Mouse (Mus musculus): ENCODE measurements around the gene Ddx58.

Ddx58 gene

GRCm38 (mm10) chr4:40234256-40234655, 5.4 kb downstream of the Ddx58 start:
- no peak for DNase-seq (ENCODE audit: low read depth, low spot score)

GRCm38 (mm10) chr4:40233062-40233664, 6.5 kb downstream of the Ddx58 start:
- no peak for DNase-seq (ENCODE audit: low read depth, low spot score)

- no peak for DNase-seq (ENCODE audit: low read depth, low spot score)
These were observed 9.9 kb downstream of the Ddx58 start for GRCm38 (mm10) chr4:40229723-40230122.

GRCm38 (mm10) chr4:40227886-40228285, 11.7 kb downstream of the Ddx58 start:
- DNase-seq (ENCODE audit: low read depth, low spot score): no peak

- no peak for DNase-seq (ENCODE audit: low read depth, low spot score)
These were observed 12.5 kb downstream of the Ddx58 start for GRCm38 (mm10) chr4:40227131-40227530.

- DNase-seq (ENCODE audit: low read depth, low spot score): no peak
These were observed 13.5 kb downstream of the Ddx58 start for GRCm38 (mm10) chr4:40226095-40226494.

- DNase-seq (ENCODE audit: low read depth, low spot score): no peak
These were observed 17.6 kb downstream of the Ddx58 start for GRCm38 (mm10) chr4:40221876-40222585.

- no peak for DNase-seq (ENCODE audit: low read depth, low spot score)
These were observed 18.4 kb downstream of the Ddx58 start for GRCm38 (mm10) chr4:40221004-40221760.

- DNase-seq (ENCODE audit: low read depth, low spot score): no peak
These were observed 19.2 kb downstream of the Ddx58 start for GRCm38 (mm10) chr4:40220437-40220836.

GRCm38 (mm10) chr4:40218382-40218781, 21.2 kb downstream of the Ddx58 start:
- no peak for DNase-seq (ENCODE audit: low read depth, low spot score)

- DNase-seq (ENCODE audit: low read depth, low spot score): no peak
These were observed 21.7 kb downstream of the Ddx58 start for GRCm38 (mm10) chr4:40217910-40218309.

GRCm38 (mm10) chr4:40212177-40212576, 27.5 kb downstream of the Ddx58 start:
- DNase-seq (ENCODE audit: low read depth, low spot score): no peak

GRCm38 (mm10) chr4:40207701-40208100, 31.9 kb downstream of the Ddx58 start:
- no peak for DNase-seq (ENCODE audit: low read depth, low spot score)

GRCm38 (mm10) chr4:40205231-40205903, 34.3 kb downstream of the Ddx58 start:
- DNase-seq (ENCODE audit: low read depth, low spot score): no peak

GRCm38 (mm10) chr4:40204374-40204773, 35.3 kb downstream of the Ddx58 start:
- DNase-seq (ENCODE audit: low read depth, low spot score): no peak

GRCm38 (mm10) chr4:40202205-40202604, 37.4 kb downstream of the Ddx58 start:
- no peak for DNase-seq (ENCODE audit: low read depth, low spot score)

- no peak for DNase-seq (ENCODE audit: low read depth, low spot score)
These were observed 44.3 kb downstream of the Ddx58 start for GRCm38 (mm10) chr4:40195336-40195735.

GRCm38 (mm10) chr4:40193461-40193860, 46.2 kb downstream of the Ddx58 start:
- no peak for DNase-seq (ENCODE audit: low read depth, low spot score)

- no peak for DNase-seq (ENCODE audit: low read depth, low spot score)
These were observed 47.4 kb downstream of the Ddx58 start for GRCm38 (mm10) chr4:40192246-40192645.

GRCm38 (mm10) chr4:40187956-40188355, 51.7 kb downstream of the Ddx58 start:
- no peak for DNase-seq (ENCODE audit: low read depth, low spot score)

- DNase-seq (ENCODE audit: low read depth, low spot score): no peak
These were observed 55.2 kb downstream of the Ddx58 start for GRCm38 (mm10) chr4:40184470-40184869.

GRCm38 (mm10) chr4:40183781-40184180, 55.8 kb downstream of the Ddx58 start:
- no peak for DNase-seq (ENCODE audit: low read depth, low spot score)
